Mouse (Mus musculus) erythroblast, adult 5-6 weeks (primary cell): ENCODE measurements around the gene Rcor3. TPM values are rescaled to one million over a fixed set of nuclear protein-coding genes. Genes with fewer than 3 reads are reported as not detected.

Experiments used
- ATAC-seq: replicated peaks from 2 replicates; pipeline ENCODE4 v1.8.0; 2016; ENCODE audit warnings: moderate number of reproducible peaks, mild to moderate bottlenecking, moderate TSS enrichment, inconsistent platforms; ENCODE audit not compliant: poor library complexity, low FRiP score, severe bottlenecking
- total RNA-seq, 2 experiments: library from RNA; stranded (forward) in 1 of 2; stranded (reverse) in 1 of 2; fragments of 150-400 nt in 1 of 2; fragments of 200-764, 138-1000 nt in 1 of 2; gene quantifications; 2 replicates each; pipeline versions ENCODE4 v1.2.3 to v1.2.4; 2015 to 2017; ENCODE audit warnings: low replicate concordance in 2 of 2

The Rcor3 gene
- total RNA-seq (2015; ENCODE audit: low replicate concordance) (7.5 and 12.5 TPM in 2 replicates), total RNA-seq (2017; ENCODE audit: low replicate concordance) (10.8 and 41.0 TPM in 2 replicates)

- ATAC-seq: peak; percentile 71
Measured at GRCm38 (mm10) chr1:192137926-192138910, at the start of gene Rcor3. Rcor3 (minus strand) TSS chr1:192138062.

- no peak for ATAC-seq
Measured at GRCm38 (mm10) chr1:192181696-192182257, 43.9 kb upstream of the Rcor3 start.

- ATAC-seq: no peak
Measured at GRCm38 (mm10) chr1:192179877-192180276, 42.0 kb upstream of the Rcor3 start.

- ATAC-seq: no peak
Measured at GRCm38 (mm10) chr1:192171477-192171876, 33.6 kb upstream of the Rcor3 start.

GRCm38 (mm10) chr1:192151179-192151578 lies 13.3 kb upstream of the Rcor3 start:
- no peak for ATAC-seq

GRCm38 (mm10) chr1:192140313-192140712 lies 2.5 kb upstream of the Rcor3 start:
- no peak for ATAC-seq

- no peak for ATAC-seq
Measured at GRCm38 (mm10) chr1:192137291-192137925, 454 bp downstream of the Rcor3 start.

- ATAC-seq: peak; percentile 72
Measured at GRCm38 (mm10) chr1:192136561-192137290, 1.1 kb downstream of the Rcor3 start.

GRCm38 (mm10) chr1:192130202-192130601 lies 7.7 kb downstream of the Rcor3 start:
- no peak for ATAC-seq

- ATAC-seq: no peak
Measured at GRCm38 (mm10) chr1:192128343-192128742, 9.5 kb downstream of the Rcor3 start.

GRCm38 (mm10) chr1:192125761-192126160 lies 12.1 kb downstream of the Rcor3 start:
- no peak for ATAC-seq

GRCm38 (mm10) chr1:192116262-192116661 lies 21.6 kb downstream of the Rcor3 start:
- no peak for ATAC-seq

GRCm38 (mm10) chr1:192115378-192115777 lies 22.5 kb downstream of the Rcor3 start:
- ATAC-seq: no peak

- no peak for ATAC-seq
Measured at GRCm38 (mm10) chr1:192109169-192109568, 28.7 kb downstream of the Rcor3 start.

- peak; percentile 79 for ATAC-seq
Measured at GRCm38 (mm10) chr1:192107352-192107751, 30.5 kb downstream of the Rcor3 start.

- ATAC-seq: no peak
Measured at GRCm38 (mm10) chr1:192105902-192106389, 31.9 kb downstream of the Rcor3 start.

- ATAC-seq: no peak
Measured at GRCm38 (mm10) chr1:192104021-192104420, 33.8 kb downstream of the Rcor3 start.

GRCm38 (mm10) chr1:192103176-192103575 lies 34.7 kb downstream of the Rcor3 start:
- ATAC-seq: no peak

GRCm38 (mm10) chr1:192101359-192101758 lies 36.5 kb downstream of the Rcor3 start:
- ATAC-seq: no peak

GRCm38 (mm10) chr1:192100742-192101141 lies 37.1 kb downstream of the Rcor3 start:
- no peak for ATAC-seq
